Mouse (Mus musculus) induced T-regulatory cell, adult 2 months (primary cell): Measurements from ENCODE around the gene Celf3.

ENCODE experiments used
- DNase-seq: peaks from one replicate; pipeline ENCODE4 v3.0.0-alpha.2; 2012; ENCODE audit warnings: low read depth

Gene Celf3

DNA sequence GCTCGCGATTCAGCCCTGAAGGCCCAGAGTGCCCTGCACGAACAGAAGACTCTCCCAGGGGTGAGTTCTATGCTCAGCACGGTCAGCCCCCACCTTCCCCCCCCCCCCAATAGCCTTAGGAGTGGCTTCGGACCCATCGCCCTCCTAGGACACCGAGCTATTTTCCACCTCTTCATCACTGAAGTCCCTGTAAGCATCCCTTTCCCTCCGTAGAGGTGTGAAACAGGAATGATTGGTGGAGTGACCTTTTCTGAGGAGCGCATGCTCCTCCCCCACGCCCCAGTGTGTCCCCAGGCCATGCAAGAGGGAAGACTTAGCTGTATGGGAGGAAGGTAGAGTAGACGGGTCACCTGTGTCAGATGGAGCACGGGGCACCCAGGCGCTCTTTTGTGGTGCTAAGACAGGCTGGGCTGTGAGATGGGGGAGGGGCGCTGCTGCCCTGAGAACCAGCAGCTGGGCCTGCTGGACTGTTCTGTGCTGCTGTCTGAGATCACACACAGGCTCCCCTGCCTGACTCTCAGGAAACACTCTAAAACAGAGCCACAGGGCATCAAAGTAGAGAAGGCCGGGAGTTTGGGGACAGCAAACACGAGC lies 2.3 kb downstream of the Celf3 start, which contains the start of gene Riiad1:
Riiad1 (minus strand) TSS at position 51 of the 594 bp plus-strand sequence.
- no peak for DNase-seq

DNA sequence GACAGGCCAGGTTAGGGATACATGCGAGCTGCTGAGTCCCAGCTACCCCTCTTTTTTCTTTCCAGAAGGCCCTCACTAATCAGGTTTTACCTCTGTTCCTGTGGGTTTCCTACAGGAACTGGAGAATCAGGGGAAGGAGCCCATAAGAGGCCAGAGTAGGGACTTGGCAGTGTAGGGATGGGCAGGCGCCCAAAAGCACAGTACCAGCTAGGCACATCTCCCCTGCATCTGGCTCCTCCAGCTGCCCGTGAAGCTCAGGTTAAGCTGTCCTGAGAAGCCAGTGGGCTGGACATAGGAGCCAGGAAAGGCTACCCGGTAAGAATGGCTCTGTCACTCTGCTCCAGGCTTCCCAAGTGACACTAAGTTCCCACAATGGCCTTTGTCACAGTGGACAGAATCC lies 3.3 kb downstream of the Celf3 start:
- DNase-seq = no peak

DNA sequence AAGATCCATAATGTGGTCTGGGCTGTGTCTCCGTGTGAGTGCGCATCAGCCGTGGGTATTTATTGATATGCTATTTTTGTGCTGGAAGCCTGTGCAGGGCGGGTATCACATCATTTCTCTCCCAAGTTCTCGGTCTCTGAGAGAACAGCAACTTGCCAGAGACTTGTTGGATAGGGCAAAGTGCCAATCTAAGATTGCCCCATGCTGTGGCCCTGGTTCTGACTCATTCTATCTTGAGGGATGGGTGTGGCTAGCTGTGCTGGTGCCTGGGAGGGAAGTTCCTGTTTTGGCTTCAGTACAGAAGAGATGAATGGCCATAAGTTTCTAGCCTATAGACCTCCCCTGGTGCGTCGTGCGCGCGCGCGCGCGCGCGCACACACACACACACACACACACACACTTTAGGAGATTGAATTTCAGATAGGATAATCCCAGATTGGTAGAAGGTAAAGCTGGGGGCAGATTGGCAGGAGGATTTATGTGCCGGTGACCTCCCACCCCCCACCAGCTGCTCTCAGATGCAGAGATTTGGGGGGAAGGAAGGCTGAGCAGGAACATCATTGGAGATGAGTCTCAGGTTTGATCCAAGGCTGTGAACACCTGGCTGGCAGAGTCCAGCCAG lies 4.8 kb downstream of the Celf3 start:
- DNase-seq = peak; percentile 28

DNA sequence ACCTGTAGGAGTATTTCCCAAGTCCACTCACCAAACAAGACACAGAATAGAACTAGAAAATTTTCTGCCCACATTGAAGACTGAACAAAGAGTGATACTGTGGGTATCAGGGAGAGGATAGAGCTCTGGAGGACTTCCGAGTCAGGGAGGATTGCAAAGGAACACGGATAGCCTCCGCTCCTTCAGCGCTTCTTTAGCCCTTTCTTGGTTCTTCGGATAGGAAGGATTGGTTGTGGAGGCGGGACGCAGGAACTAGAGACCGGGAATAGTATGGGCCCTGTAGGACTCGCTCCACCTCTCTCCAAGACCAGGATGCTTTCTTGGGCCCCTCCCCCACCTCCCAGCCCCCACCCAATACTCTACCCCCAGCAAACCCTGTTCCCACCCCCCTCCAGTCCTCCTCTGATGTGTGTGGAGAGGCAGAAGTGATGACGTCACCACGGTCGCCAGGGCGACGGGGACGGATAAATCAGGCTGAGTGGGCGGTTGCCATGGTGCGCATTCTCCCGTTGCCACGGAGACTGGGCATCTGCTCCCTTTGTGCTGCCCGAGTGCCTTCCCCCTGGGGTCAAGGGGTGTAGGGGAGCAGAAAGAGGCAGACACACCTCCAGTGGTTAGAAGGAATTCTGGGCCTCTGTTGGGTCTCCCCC lies 5.8 kb downstream of the Celf3 start:
- DNase-seq = peak; percentile 58

DNA sequence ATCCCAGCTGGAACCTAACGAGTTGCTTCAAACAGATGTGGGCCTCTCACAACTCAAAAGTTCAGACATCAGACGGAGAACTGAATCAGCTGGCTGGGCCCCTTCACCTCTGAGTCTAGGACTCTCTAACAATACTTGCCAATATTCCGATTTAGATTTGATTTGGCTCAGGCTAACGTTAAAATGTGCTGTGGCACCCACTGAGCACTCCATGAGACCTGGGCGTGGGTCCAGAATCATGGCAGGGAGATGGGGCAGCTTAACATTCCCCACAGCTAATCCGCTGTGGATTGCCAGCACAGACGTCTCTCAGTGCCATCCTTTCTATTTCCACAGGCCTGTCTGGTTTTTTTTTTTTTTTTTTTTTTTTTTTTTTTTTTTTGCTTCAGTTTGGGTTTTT lies 7.8 kb downstream of the Celf3 start:
- no peak for DNase-seq

- DNase-seq = no peak
Measured at GRCm38 (mm10) chr3:94487581-94487980, 9.5 kb downstream of the Celf3 start.

- no peak for DNase-seq
Measured at GRCm38 (mm10) chr3:94497162-94497561, 19.1 kb downstream of the Celf3 start.

DNA sequence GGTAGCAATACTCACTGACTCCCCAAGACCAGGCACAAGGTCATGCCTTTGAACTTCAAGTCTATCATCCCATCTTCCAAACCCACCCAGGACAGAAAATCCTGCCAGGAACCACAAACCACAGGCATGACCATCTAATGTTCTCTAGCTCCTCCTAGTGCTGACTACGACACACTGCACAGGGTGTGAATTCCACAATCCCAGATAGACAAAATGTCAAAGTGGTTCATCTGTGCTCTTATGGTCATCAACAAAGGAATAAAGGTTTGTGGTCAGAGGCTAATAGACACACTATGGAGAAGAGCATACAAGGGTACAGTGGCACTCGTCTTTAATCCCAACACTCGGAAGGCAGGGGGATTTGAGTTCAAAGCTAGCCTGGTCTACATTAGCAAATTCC lies 24.1 kb downstream of the Celf3 start:
- peak; percentile 39 for DNase-seq

DNA sequence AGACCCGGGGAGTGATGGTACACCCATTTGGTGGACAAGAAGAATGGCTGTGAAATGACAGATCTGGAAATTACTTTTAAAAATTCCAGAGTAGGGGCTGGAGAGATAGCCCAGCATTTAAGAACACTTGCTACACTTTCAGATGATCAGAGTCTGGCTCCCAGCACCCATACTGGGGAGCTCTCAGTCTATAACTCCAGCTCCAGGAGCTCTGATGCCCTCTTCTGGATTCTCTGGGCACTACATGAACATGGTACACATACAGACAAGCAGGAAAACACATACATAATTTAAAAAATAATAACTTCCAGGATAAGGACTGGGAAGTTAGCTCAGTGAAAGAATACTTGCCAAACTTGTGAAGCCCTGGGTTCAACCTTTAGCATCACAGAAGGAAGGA lies 28.6 kb downstream of the Celf3 start:
- DNase-seq = peak; percentile 36

DNA sequence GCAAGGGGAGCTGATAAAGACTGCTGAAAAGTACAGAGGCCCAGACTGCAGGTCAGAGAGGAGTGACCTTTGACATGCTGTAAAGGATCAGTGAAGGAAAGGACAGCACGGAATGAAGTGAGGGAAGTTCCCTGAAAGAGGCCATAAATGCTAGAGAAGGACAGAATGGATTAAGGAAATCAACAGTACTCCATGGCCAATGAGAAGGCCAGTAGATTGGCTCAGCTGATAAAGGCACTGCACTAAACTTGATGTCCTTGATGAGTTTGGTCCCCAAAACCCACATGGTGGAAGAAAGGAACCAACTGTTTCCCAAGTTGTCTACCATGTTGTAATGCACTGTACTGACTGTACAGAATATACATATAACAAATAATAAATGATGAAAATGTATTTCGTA lies 48.6 kb downstream of the Celf3 start:
- DNase-seq = no peak

GRCm38 (mm10) chr3:94533968-94534367 lies 55.9 kb downstream of the Celf3 start:
- peak; percentile 34 for DNase-seq

DNA sequence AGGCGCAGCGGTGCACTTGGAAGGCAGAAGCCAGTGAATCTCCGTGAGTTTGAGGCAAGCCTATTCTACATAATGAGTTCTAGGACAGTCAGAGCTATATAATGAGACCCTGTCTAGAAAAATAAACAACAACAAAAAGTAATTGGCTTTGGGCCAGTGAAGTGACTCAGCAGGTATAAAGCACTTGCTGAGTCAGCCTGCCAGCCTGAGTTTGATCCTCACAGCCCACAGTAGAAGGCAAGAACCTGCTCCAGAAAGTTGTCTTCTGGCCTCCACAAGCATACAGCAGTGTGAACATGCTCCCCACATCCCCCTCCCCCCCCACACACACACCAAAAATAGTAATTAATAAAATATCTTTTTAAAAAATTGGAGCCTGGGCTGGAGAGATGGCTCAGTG lies 59.1 kb downstream of the Celf3 start:
- DNase-seq = no peak
